Mouse (Mus musculus): ENCODE results near the gene Syn2. TPM values are rescaled to one million over a fixed set of nuclear protein-coding genes. Genes with fewer than 3 reads are reported as not detected.

Gene Syn2
- total and polyA plus RNA-seq, 3 experiments: 0.59 to 1.6 (median 1.2) TPM

DNA sequence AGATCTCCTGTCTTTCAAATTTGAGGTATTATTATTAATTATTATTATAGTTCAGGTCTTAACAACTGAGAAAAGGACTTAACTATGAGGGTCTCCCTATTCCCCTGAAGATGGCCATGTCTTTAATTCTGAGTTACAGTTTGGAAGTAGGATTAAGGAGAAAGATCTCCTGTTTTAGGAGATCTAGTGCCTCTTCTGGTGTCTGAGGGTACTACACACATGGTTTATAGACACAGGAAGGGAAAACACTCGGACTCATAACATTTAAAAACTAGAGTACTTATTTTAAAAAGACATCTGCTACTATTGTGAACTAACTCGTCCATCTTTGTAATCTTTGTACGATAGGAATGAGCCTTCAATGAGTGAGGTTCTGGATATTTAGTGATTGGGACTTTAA, 68.3 kb downstream of the Syn2 start:
- dilution Hi-C loops (cut with MboI; ENCODE audit: extremely low pct_ligation_motif_present, extremely low pct_unique_long_range_greater_than_20kb, low sequenced_read_pairs): no loop called here

DNA sequence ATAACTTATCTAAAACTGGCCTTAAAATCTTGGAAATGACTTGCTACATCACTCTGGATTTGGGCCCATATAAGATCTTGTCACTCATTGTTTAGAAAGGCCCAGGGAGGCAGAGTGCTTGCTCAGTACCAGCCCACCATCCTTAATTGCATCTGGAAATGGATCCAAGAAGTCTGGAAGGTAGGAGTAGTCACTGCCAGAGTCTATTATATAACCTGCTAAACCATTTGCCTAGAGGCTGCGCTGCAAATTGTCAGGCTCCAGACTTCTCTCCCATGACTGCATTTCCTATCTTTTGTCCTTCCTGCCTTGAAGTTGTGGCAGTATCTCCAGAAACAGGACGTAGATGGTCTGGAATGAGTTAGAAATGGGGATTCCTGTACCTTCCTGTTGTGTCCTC, 75.5 kb downstream of the Syn2 start:
- Histone ChIP-seq H3K27me3 (replicated peaks) (no peaks in the 10 kb centered on the region), H3K4me1 (ENCODE audit: control insufficient read depth in 1 of 2, insufficient read depth in 2 of 2) (peaks cover 0 to 18% of the 10 kb centered on the region in 2 experiments; a peak in 1 of 4 replicates), H3K9me3 (replicated peaks; ENCODE audit: low read length) (peaks cover 6% of the 10 kb centered on the region), H3K79me2 (replicated peaks; ENCODE audit: control insufficient read depth, extremely low read depth, insufficient read depth, poor library complexity, severe bottlenecking) (no peaks in the 10 kb centered on the region), H3K4me3 (replicated peaks in 1 of 3; ENCODE audit: low read depth in 2 of 3, low read length in 2 of 3, poor library complexity in 1 of 3) (no peak overlapping the region), H3K36me3 (replicated peaks in 1 of 2; ENCODE audit: control insufficient read depth in 1 of 2, insufficient read depth in 1 of 2, low read length in 1 of 2) (no peaks in the 10 kb centered on the region), H3K9ac (ENCODE audit: insufficient read depth, low read depth) (no peak overlapping the region), H3K27ac (ENCODE audit: insufficient read depth, low read depth) (no peak overlapping the region), H3K4me2 (ENCODE audit: insufficient read depth, low read depth, poor library complexity, severe bottlenecking) (no peak overlapping the region)
- DNase-seq (ENCODE audit: extremely low read depth): no peak
- dilution Hi-C loops (cut with MboI; ENCODE audit: extremely low pct_ligation_motif_present, extremely low pct_unique_long_range_greater_than_20kb, low sequenced_read_pairs): no loop called here
- no peak for TF ChIP-seq JUND (conservative IDR thresholded peaks at IDR 0.05; ENCODE audit: low read depth, low read length)
- no peak for TF ChIP-seq POLR2A (IDR thresholded peaks at IDR 0.05; ENCODE audit: low read depth, low read length)
- TF ChIP-seq USF1 (IDR thresholded peaks at IDR 0.05; ENCODE audit: low read depth, low read length): no peak
- TF ChIP-seq TBP (conservative IDR thresholded peaks at IDR 0.05; ENCODE audit: low read depth, low read length): no peak
- TF ChIP-seq RCOR1 (conservative IDR thresholded peaks at IDR 0.05; ENCODE audit: low read depth, low read length): no peak
- TF ChIP-seq UBTF (IDR thresholded peaks at IDR 0.05; ENCODE audit: low read depth, low read length): no peak
- TF ChIP-seq NELFE (IDR thresholded peaks at IDR 0.05; ENCODE audit: low read depth, low read length): no peak
- TF ChIP-seq SMC3 (IDR thresholded peaks at IDR 0.05; ENCODE audit: low read depth, low read length): no peak
- TF ChIP-seq POLR2AphosphoS2 (IDR thresholded peaks at IDR 0.05; ENCODE audit: low read depth, low read length): no peak
- TF ChIP-seq ELF1 (IDR thresholded peaks at IDR 0.05; ENCODE audit: low read depth, low read length): no peak
- in situ Hi-C loops (cut with MboI; ENCODE audit: low pct_ligation_motif_present, low pct_unique_long_range_greater_than_20kb, low sequenced_read_pairs): no loop called here

More for the DNA sequence above, 68.3 kb downstream of the Syn2 start:
- peaks cover 4% of the 10 kb centered on the region for H3K9me3 ChIP-seq (replicated peaks; ENCODE audit: low read length)
- H3K9ac ChIP-seq (ENCODE audit: insufficient read depth, low read depth): no peak overlapping the region
- peak; percentile 28 for DNase-seq (ENCODE audit: extremely low read depth)
- no peak overlapping the region for H3K4me2 ChIP-seq (ENCODE audit: insufficient read depth, low read depth, poor library complexity, severe bottlenecking)
- no peak overlapping the region for H3K27ac ChIP-seq (ENCODE audit: insufficient read depth, low read depth)
- in situ Hi-C loops (cut with MboI; ENCODE audit: low pct_ligation_motif_present, low pct_unique_long_range_greater_than_20kb, low sequenced_read_pairs): no loop called here
- TF ChIP-seq RAD21 (IDR thresholded peaks at IDR 0.05; ENCODE audit: low read depth, low read length) (peak; percentile 28), CTCF (conservative IDR thresholded peaks at IDR 0.05 in 1 of 2, IDR thresholded peaks at IDR 0.05 in 1 of 2; ENCODE audit: low read depth in 2 of 2, low read length in 2 of 2) (peak; percentile 27 to 47; a peak in 3 of 4 replicates), SMC3 (IDR thresholded peaks at IDR 0.05; ENCODE audit: low read depth, low read length) (peak; percentile 13; the same call in 1 of the 2 replicates), UBTF (IDR thresholded peaks at IDR 0.05; ENCODE audit: low read depth, low read length) (no peak)
- H3K27me3 ChIP-seq (replicated peaks): no peaks in the 10 kb centered on the region
- no peaks in the 10 kb centered on the region for H3K79me2 ChIP-seq (replicated peaks; ENCODE audit: control insufficient read depth, extremely low read depth, insufficient read depth, poor library complexity, severe bottlenecking)
- no peaks in the 10 kb centered on the region for H3K36me3 ChIP-seq (replicated peaks in 1 of 2; ENCODE audit: control insufficient read depth in 1 of 2, insufficient read depth in 1 of 2, low read length in 1 of 2)
- no peak overlapping the region for H3K4me3 ChIP-seq (replicated peaks in 1 of 3; ENCODE audit: low read depth in 2 of 3, low read length in 2 of 3, poor library complexity in 1 of 3)
- no peaks in the 10 kb centered on the region for H3K4me1 ChIP-seq (ENCODE audit: control insufficient read depth in 1 of 2, insufficient read depth in 2 of 2)

DNA sequence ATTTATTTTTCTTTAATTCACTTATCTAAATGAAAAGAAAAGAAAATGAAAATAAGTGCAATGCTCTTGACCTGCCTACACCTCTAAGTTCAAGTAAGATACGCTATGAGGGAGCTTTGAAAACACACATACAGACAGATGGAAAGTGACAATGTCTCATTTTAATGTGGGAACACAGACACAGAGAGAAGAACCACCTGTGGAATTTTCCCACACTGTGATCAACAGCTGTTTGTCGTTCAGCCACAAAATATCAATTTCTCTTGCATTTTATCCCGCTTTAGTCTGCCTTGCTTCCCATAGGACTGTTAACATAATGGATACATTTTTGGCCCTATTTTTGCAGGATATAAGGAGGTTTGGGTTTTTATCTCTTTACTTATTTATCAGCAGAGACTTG, 76.1 kb downstream of the Syn2 start:
- Histone ChIP-seq H3K9ac (ENCODE audit: insufficient read depth, low read depth) (no peak overlapping the region), H3K79me2 (replicated peaks; ENCODE audit: control insufficient read depth, extremely low read depth, insufficient read depth, poor library complexity, severe bottlenecking) (no peaks in the 10 kb centered on the region), H3K9me3 (replicated peaks; ENCODE audit: low read length) (peaks cover 6% of the 10 kb centered on the region), H3K4me3 (replicated peaks in 1 of 3; ENCODE audit: low read depth in 2 of 3, low read length in 2 of 3, poor library complexity in 1 of 3) (no peak overlapping the region), H3K27ac (ENCODE audit: insufficient read depth, low read depth) (no peak overlapping the region), H3K4me1 (ENCODE audit: control insufficient read depth in 1 of 2, insufficient read depth in 2 of 2) (peaks cover 0 to 18% of the 10 kb centered on the region in 2 experiments; a peak in 1 of 4 replicates), H3K36me3 (replicated peaks in 1 of 2; ENCODE audit: control insufficient read depth in 1 of 2, insufficient read depth in 1 of 2, low read length in 1 of 2) (no peaks in the 10 kb centered on the region), H3K27me3 (replicated peaks) (no peaks in the 10 kb centered on the region), H3K4me2 (ENCODE audit: insufficient read depth, low read depth, poor library complexity, severe bottlenecking) (no peak overlapping the region)
- DNase-seq (ENCODE audit: extremely low read depth): no peak
- TF ChIP-seq NELFE (IDR thresholded peaks at IDR 0.05; ENCODE audit: low read depth, low read length): no peak
- TF ChIP-seq RAD21 (IDR thresholded peaks at IDR 0.05; ENCODE audit: low read depth, low read length): no peak
- no peak for TF ChIP-seq SMC3 (IDR thresholded peaks at IDR 0.05; ENCODE audit: low read depth, low read length)
- TF ChIP-seq IRF4 (IDR thresholded peaks at IDR 0.05; ENCODE audit: low read depth, low read length): no peak
- TF ChIP-seq RCOR1 (conservative IDR thresholded peaks at IDR 0.05; ENCODE audit: low read depth, low read length): no peak
- no peak for TF ChIP-seq ZKSCAN1 (IDR thresholded peaks at IDR 0.05; ENCODE audit: borderline replicate concordance, low read depth, low read length)
- TF ChIP-seq POLR2AphosphoS2 (IDR thresholded peaks at IDR 0.05; ENCODE audit: low read depth, low read length): no peak
- no peak for TF ChIP-seq ETS1 (conservative IDR thresholded peaks at IDR 0.05; ENCODE audit: low read depth, low read length)
- dilution Hi-C loops (cut with MboI; ENCODE audit: extremely low pct_ligation_motif_present, extremely low pct_unique_long_range_greater_than_20kb, low sequenced_read_pairs) (no loop called here), in situ Hi-C loops (cut with MboI; ENCODE audit: low pct_ligation_motif_present, low pct_unique_long_range_greater_than_20kb, low sequenced_read_pairs) (no loop called here)
